Mouse (Mus musculus): ENCODE results near the gene Galp. TPM values are rescaled to one million over a fixed set of nuclear protein-coding genes. Genes with fewer than 3 reads are reported as not detected.

The Galp gene
- polyA plus RNA-seq, 1 experiment, result not detected

DNA sequence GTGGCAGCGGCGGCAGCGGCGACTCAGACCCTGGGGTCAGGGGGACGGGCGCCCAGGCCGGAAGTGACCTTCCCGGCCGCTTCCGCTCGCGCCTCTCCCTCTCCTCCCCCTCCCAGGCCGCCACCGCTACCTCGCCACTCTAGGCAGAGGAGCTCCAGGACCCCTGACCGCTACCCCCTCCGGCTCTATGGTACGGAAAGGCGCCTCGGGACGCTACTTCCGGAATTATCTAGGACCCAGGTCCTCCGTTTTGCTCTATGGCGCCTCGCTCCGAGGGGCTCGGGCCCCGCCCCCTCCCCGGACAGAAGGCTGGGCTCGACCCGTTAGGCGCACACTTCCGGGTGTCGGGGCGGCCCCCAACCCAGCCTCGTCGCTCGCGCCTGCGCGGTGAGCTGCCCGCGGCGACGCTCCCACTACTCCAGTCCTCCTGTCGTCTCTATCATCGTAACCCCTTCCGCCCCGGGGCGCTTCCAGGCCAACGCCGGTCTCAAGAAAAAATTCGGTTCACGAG is 40.9 kb upstream of the Galp start, which contains the start of gene Zfp787:
Gene Zfp787 (minus strand): TSS at position 97 of the 511 bp plus-strand sequence.
- no peaks in the 10 kb centered on the region for H3K27me3 ChIP-seq (ENCODE audit: control insufficient read depth, insufficient read depth, low read length)
- peaks cover 15% of the 10 kb centered on the region for H3K4me1 ChIP-seq (ENCODE audit: control insufficient read depth, insufficient read depth, low read length)
- TF ChIP-seq CTCF (IDR thresholded peaks at IDR 0.05; ENCODE audit: control insufficient read depth, insufficient read depth, insufficient replicate concordance, low read depth, low read length) (no peak), POLR2A (IDR thresholded peaks at IDR 0.05; ENCODE audit: control insufficient read depth, low read depth, low read length) (no peak)
- H3K27ac ChIP-seq (ENCODE audit: control insufficient read depth, insufficient read depth, low read depth, low read length), result peak within 1 kb of the TSS; percentile 98
- peak within 1 kb of the TSS; percentile 93 for H3K4me3 ChIP-seq (ENCODE audit: control insufficient read depth, low read depth, low read length)
- no peaks in the 10 kb centered on the region for H3K36me3 ChIP-seq (ENCODE audit: control insufficient read depth, insufficient read depth, low read length)

DNA sequence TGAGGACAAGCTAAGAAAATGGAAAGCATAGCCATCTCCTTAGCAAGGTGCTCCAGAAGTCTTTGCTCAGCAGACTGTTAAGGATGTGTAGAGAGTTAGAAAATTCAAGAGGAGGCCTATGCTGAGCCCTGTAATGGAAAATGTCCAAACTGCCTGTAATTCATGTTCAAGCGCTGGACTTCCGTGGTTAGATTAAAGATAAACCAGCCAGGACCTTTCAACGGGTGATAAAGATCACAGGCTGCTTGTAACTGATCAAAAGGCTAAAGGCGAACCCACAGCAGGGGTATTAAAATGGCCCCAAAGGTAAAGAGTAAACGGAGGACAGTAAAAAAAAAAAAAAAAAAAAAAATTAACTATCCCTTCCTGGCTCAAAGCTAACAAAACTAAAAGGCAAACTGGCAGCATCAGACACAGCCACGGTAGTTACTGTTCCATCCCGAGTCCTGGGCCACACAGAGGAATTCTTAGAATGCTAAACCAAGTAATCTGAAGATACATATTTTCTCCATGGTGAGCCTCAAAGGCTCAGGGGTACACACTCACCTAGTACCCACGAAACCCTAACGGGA is 39.9 kb upstream of the Galp start:
- no peak overlapping the region; the same call in 1 of the 2 replicates for H3K4me3 ChIP-seq (ENCODE audit: control insufficient read depth, low read depth, low read length)
- H3K4me1 ChIP-seq (ENCODE audit: control insufficient read depth, insufficient read depth, low read length), result peaks cover 10% of the 10 kb centered on the region
- no peak for TF ChIP-seq CTCF (IDR thresholded peaks at IDR 0.05; ENCODE audit: control insufficient read depth, insufficient read depth, insufficient replicate concordance, low read depth, low read length)
- H3K36me3 ChIP-seq (ENCODE audit: control insufficient read depth, insufficient read depth, low read length), result no peaks in the 10 kb centered on the region
- peak overlapping the region; percentile 98 for H3K27ac ChIP-seq (ENCODE audit: control insufficient read depth, insufficient read depth, low read depth, low read length)
- H3K27me3 ChIP-seq (ENCODE audit: control insufficient read depth, insufficient read depth, low read length), result no peaks in the 10 kb centered on the region

DNA sequence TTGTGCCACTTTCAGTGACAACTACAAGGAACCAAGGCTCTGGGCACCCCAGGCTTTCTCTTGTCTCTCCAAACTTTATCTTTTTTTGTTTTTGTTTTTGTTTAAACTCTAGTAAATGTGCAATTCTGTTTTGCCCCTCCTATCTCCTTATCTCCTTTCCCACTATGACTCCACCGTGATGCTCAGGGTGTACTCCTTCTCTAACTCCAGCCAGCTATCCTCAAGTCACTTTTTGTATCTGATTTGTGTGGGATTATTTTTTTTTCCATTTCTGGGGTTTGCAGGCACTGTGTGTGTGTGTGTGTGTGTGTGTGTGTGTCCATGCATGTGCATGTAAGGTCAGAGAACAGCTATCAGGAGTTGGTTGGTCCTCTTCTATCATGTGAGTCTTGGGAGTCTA is 39.4 kb upstream of the Galp start:
- H3K4me1 ChIP-seq (ENCODE audit: control insufficient read depth, insufficient read depth, low read length), result peaks cover 7% of the 10 kb centered on the region
- no peak for TF ChIP-seq CTCF (IDR thresholded peaks at IDR 0.05; ENCODE audit: control insufficient read depth, insufficient read depth, insufficient replicate concordance, low read depth, low read length)
- TF ChIP-seq POLR2A (IDR thresholded peaks at IDR 0.05; ENCODE audit: control insufficient read depth, low read depth, low read length), result no peak

DNA sequence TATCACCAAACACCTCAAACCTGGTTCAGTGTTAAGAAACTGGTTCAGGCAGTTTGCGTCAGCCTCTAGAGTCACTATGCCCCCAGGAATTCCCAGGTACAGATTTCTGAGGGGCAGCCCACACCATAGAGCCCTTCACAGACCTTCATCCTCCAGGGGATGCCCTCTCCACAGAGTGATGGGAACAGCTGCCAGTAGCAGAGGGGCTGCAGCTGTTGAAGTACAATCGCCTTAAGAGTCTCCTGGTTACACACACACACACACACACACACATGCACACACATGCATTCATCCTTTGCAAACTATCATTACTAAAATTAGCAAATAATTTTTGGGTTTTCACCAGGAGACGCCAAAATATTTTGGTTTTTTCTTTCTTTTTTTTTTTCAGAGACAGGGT is 37.3 kb upstream of the Galp start:
- Histone ChIP-seq H3K36me3 (ENCODE audit: control insufficient read depth, insufficient read depth, low read length) (no peaks in the 10 kb centered on the region), H3K27me3 (ENCODE audit: control insufficient read depth, insufficient read depth, low read length) (no peaks in the 10 kb centered on the region), H3K4me1 (ENCODE audit: control insufficient read depth, insufficient read depth, low read length) (peaks cover 7% of the 10 kb centered on the region), H3K4me3 (ENCODE audit: control insufficient read depth, low read depth, low read length) (no peak overlapping the region), H3K27ac (ENCODE audit: control insufficient read depth, insufficient read depth, low read depth, low read length) (no peak overlapping the region; the same call in 1 of the 2 replicates)
- TF ChIP-seq POLR2A (IDR thresholded peaks at IDR 0.05; ENCODE audit: control insufficient read depth, low read depth, low read length), result no peak
- TF ChIP-seq CTCF (IDR thresholded peaks at IDR 0.05; ENCODE audit: control insufficient read depth, insufficient read depth, insufficient replicate concordance, low read depth, low read length), result no peak

More for the DNA sequence above, 39.4 kb upstream of the Galp start:
- Histone ChIP-seq H3K27ac (ENCODE audit: control insufficient read depth, insufficient read depth, low read depth, low read length) (peak overlapping the region; percentile 46; the same call in 1 of the 2 replicates), H3K36me3 (ENCODE audit: control insufficient read depth, insufficient read depth, low read length) (no peaks in the 10 kb centered on the region), H3K4me3 (ENCODE audit: control insufficient read depth, low read depth, low read length) (no peak overlapping the region), H3K27me3 (ENCODE audit: control insufficient read depth, insufficient read depth, low read length) (no peaks in the 10 kb centered on the region)

DNA sequence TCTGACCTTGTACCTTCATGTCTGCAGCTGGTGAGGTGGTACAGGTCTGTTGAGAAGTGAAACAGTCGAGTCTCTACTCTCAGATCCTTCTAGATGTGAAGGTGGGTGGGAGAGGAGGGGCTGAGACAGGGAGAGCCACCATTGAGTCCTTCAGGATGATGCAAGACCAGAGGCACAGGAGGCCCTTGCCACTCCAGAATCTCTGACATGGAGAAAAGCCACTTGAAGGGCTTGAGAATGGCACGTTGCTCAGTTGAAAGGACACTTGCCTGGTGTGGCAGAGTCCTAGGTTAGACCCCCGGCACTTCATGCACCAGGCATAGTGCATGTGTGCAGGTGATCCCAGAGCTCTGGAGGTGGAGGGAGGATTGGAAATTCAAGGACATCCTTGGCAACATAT is 35.3 kb upstream of the Galp start:
- TF ChIP-seq POLR2A (IDR thresholded peaks at IDR 0.05; ENCODE audit: control insufficient read depth, low read depth, low read length) (no peak), CTCF (IDR thresholded peaks at IDR 0.05; ENCODE audit: control insufficient read depth, insufficient read depth, insufficient replicate concordance, low read depth, low read length) (no peak)
- H3K27me3 ChIP-seq (ENCODE audit: control insufficient read depth, insufficient read depth, low read length), result no peaks in the 10 kb centered on the region
- H3K27ac ChIP-seq (ENCODE audit: control insufficient read depth, insufficient read depth, low read depth, low read length), result no peak overlapping the region
- H3K36me3 ChIP-seq (ENCODE audit: control insufficient read depth, insufficient read depth, low read length), result no peaks in the 10 kb centered on the region
- peaks cover 4% of the 10 kb centered on the region; the same call in 1 of the 2 replicates for H3K4me1 ChIP-seq (ENCODE audit: control insufficient read depth, insufficient read depth, low read length)
- no peak overlapping the region for H3K4me3 ChIP-seq (ENCODE audit: control insufficient read depth, low read depth, low read length)

DNA sequence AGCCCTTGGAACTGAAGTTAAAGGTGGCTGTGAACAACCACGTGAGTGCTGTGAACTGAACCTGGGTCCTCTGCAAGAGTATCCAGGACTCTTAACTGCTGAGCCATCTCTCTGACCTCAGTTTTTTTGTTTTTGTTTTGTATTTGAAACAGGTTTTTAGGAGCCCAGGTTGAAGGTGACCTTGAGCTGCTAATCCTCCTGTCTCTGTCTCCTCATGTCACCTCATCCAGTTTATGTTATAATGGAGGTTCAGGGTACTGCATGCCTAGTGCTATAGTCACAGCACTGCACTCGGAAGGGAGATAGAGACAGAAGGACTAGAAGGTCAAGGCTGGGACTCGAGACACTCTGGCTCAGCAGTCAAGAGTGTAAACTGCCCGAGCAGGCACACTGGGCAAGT is 34.7 kb upstream of the Galp start:
- H3K4me1 ChIP-seq (ENCODE audit: control insufficient read depth, insufficient read depth, low read length), result peaks cover 3% of the 10 kb centered on the region; the same call in 1 of the 2 replicates
- TF ChIP-seq CTCF (IDR thresholded peaks at IDR 0.05; ENCODE audit: control insufficient read depth, insufficient read depth, insufficient replicate concordance, low read depth, low read length) (no peak), POLR2A (IDR thresholded peaks at IDR 0.05; ENCODE audit: control insufficient read depth, low read depth, low read length) (no peak)
- no peaks in the 10 kb centered on the region for H3K36me3 ChIP-seq (ENCODE audit: control insufficient read depth, insufficient read depth, low read length)
- H3K27me3 ChIP-seq (ENCODE audit: control insufficient read depth, insufficient read depth, low read length), result no peaks in the 10 kb centered on the region
- no peak overlapping the region for H3K4me3 ChIP-seq (ENCODE audit: control insufficient read depth, low read depth, low read length)
- no peak overlapping the region for H3K27ac ChIP-seq (ENCODE audit: control insufficient read depth, insufficient read depth, low read depth, low read length)

DNA sequence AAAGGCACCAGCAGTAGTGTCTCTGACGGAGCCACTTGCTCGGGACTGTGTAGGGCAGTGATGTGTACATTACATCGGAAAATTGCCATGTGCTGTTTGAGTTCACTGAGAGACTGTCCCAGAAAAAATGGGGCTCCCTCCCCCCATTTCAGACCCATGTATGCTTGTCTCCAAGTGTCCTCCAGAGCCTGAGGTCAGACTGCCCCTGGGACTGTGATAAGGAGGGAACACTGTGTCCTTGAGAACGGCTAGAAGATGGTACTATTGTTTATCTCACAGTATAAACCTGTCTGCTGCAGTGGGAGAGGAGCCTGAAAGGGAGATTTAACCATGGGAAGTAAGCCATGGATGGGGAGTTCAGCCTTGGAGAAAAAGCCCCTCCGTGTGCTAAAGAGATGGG is 32.2 kb upstream of the Galp start:
- no peak overlapping the region; the same call in 1 of the 2 replicates for H3K27ac ChIP-seq (ENCODE audit: control insufficient read depth, insufficient read depth, low read depth, low read length)
- TF ChIP-seq CTCF (IDR thresholded peaks at IDR 0.05; ENCODE audit: control insufficient read depth, insufficient read depth, insufficient replicate concordance, low read depth, low read length), result no peak
- TF ChIP-seq POLR2A (IDR thresholded peaks at IDR 0.05; ENCODE audit: control insufficient read depth, low read depth, low read length), result no peak
- H3K36me3 ChIP-seq (ENCODE audit: control insufficient read depth, insufficient read depth, low read length), result no peaks in the 10 kb centered on the region
- H3K4me1 ChIP-seq (ENCODE audit: control insufficient read depth, insufficient read depth, low read length), result 0 out of 2 replicates have a peak, but pooled peaks cover 2% of the 10 kb centered on the region
- H3K27me3 ChIP-seq (ENCODE audit: control insufficient read depth, insufficient read depth, low read length), result no peaks in the 10 kb centered on the region
- H3K4me3 ChIP-seq (ENCODE audit: control insufficient read depth, low read depth, low read length), result no peak overlapping the region
